Mouse (Mus musculus) left cerebral cortex, postnatal 36 days (tissue): ENCODE results near the gene Cd4. TPM values are rescaled to one million over a fixed set of nuclear protein-coding genes. Genes with fewer than 3 reads are reported as not detected.
"Not testable (repeated sequence)": the region's sequence is repeated elsewhere in the genome, so short reads cannot be mapped to it uniquely, and the experiment has no call there.

ENCODE experiments used
- DNase-seq, 2 experiments: peaks; one replicate each; pipeline ENCODE4 v3.0.0; 2021 to 2022; ENCODE audit warnings: low spot score in 2 of 2, mixed read lengths in 1 of 2
- intact Hi-C: fragments of 180-260 bp; cut with DNase I; formaldehyde crosslinking; loops from one replicate; pipeline ENCODE4 v1.15.1; 2025
- total RNA-seq, 2 experiments: library from RNA; stranded (reverse); gene quantifications; 2 replicates each; pipeline ENCODE4 v1.2.3; 2021

Gene Cd4
- total RNA-seq, 2 experiments from 2014 or later = 5.4 to 5.8 TPM

GRCm38 (mm10) chr6:124894113-124894512, 6.1 kb upstream of the Cd4 start:
- intact Hi-C loops, DNase-seq: not testable (repeated sequence)

- DNase-seq = no peak
- intact Hi-C loops = no loop called here
Observed at GRCm38 (mm10) chr6:124890997-124891396, 3.0 kb upstream of the Cd4 start.

- intact Hi-C loops = no loop called here
- DNase-seq = no peak
Observed at GRCm38 (mm10) chr6:124888555-124889125, 619 bp upstream of the Cd4 start.

GRCm38 (mm10) chr6:124885956-124886381, 2.1 kb downstream of the Cd4 start:
- DNase-seq = no peak
- intact Hi-C loops = no loop called here

- intact Hi-C loops = no loop called here
- DNase-seq = no peak
Observed at GRCm38 (mm10) chr6:124884714-124885500, 3.1 kb downstream of the Cd4 start.

- intact Hi-C loops = no loop called here
- DNase-seq = no peak
Observed at GRCm38 (mm10) chr6:124883351-124883750, 4.7 kb downstream of the Cd4 start.

- no peak for DNase-seq
- intact Hi-C loops = no loop called here
Observed at GRCm38 (mm10) chr6:124881821-124882220, 6.2 kb downstream of the Cd4 start.

- intact Hi-C loops = no loop called here
Observed at GRCm38 (mm10) chr6:124879390-124879789, 8.6 kb downstream of the Cd4 start.

GRCm38 (mm10) chr6:124874348-124874747, 13.7 kb downstream of the Cd4 start:
- intact Hi-C loops = no loop called here
- DNase-seq = no peak

More at GRCm38 (mm10) chr6:124879390-124879789, 8.6 kb downstream of the Cd4 start:
- no peak for DNase-seq

GRCm38 (mm10) chr6:124866560-124866959, 21.5 kb downstream of the Cd4 start:
- intact Hi-C loops = no loop called here
- DNase-seq = no peak

- intact Hi-C loops = loop anchor here (2.0 kb wide), 1 partner anchor 131 kb away; the partner anchor contains the start of gene Pianp
- no peak for DNase-seq
Observed at GRCm38 (mm10) chr6:124865766-124866362, 22.2 kb downstream of the Cd4 start.

GRCm38 (mm10) chr6:124863658-124864298, 24.2 kb downstream of the Cd4 start, which contains the start of gene Gpr162:
Gene Gpr162 (minus strand): TSS chr6:124863983.
- peak; percentile 72 to 78 for DNase-seq
- intact Hi-C loops = loop anchor here (2.0 to 5.0 kb wide), 2 partner anchors 96 to 133 kb away; partner anchors contain the start of genes Eno2 and Pianp

- intact Hi-C loops = loop anchor here (5.0 kb wide), 1 partner anchor 96 kb away; the partner anchor contains the start of gene Eno2
- DNase-seq = peak in 1 of 2 experiments; percentile 17
Observed at GRCm38 (mm10) chr6:124863125-124863657, 24.8 kb downstream of the Cd4 start.

- DNase-seq = peak; percentile 40 to 43
- intact Hi-C loops = loop anchor here (5.0 kb wide), 1 partner anchor 95 kb away; the partner anchor contains the start of gene Eno2
Observed at GRCm38 (mm10) chr6:124862406-124863124, 25.5 kb downstream of the Cd4 start.

GRCm38 (mm10) chr6:124861802-124862201, 26.2 kb downstream of the Cd4 start:
- DNase-seq = no peak
- intact Hi-C loops = loop anchor here (5.0 kb wide), 1 partner anchor 95 kb away; the partner anchor contains the start of gene Eno2

GRCm38 (mm10) chr6:124861266-124861665, 26.8 kb downstream of the Cd4 start:
- peak; percentile 42 to 43 for DNase-seq
- intact Hi-C loops = loop anchor here (5.0 kb wide), 1 partner anchor 94 kb away; the partner anchor contains the start of gene Eno2

GRCm38 (mm10) chr6:124860511-124860910, 27.5 kb downstream of the Cd4 start:
- peak; percentile 26 to 30 for DNase-seq
- intact Hi-C loops = loop anchor here (1.0 to 5.0 kb wide), 2 partner anchors 44 to 93 kb away; partner anchors contain the start of gene Eno2

- peak; percentile 85 to 88 for DNase-seq
- intact Hi-C loops = loop anchor here (1.0 to 10.0 kb wide), 3 partner anchors 45 to 225 kb away; partner anchors contain the start of gene Eno2
Observed at GRCm38 (mm10) chr6:124859725-124860124, 28.3 kb downstream of the Cd4 start.
